Mouse (Mus musculus): Measurements from ENCODE around the gene Ahsa1. TPM values are rescaled to one million over a fixed set of nuclear protein-coding genes. Genes with fewer than 3 reads are reported as not detected.
"Not testable (repeated sequence)": the region's sequence is repeated elsewhere in the genome, so short reads cannot be mapped to it uniquely, and the experiment has no call there.

Ahsa1 gene
- total RNA-seq, 2 experiments from 2014 or later: 17.9 to 53.0 TPM

DNA sequence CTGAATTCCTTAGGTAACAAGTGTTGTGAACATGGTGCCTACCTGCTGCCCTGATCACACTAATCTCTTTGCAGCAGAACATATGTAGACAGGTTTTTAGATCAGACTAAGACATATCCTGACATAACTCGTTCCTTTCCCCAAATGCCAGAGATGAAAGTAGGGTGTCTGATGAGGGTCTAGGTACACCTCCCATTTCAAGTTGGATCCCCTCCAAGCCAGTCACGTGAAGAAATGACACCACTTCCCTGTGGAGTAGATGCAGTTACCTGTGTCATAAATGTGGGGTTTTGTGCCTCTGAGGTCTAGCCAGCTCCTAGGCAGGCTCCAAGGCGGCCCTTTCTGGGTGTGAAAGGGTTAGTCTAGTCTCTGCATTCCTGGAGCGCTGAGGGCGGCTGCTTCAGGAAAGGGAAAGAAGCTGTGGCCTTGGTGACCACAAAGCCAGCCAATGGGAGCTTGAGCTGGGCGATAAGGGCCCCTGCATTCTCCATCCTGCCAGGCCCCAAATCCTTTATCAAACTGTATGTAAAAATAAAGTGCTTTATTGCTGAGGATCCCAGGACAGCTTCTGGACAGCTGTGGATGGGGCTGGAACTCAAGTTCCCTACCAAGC lies 11.9 kb downstream of the Ahsa1 start:
- no peak for ATAC-seq (replicated peaks; ENCODE audit: low FRiP score, poor library complexity, severe bottlenecking)

DNA sequence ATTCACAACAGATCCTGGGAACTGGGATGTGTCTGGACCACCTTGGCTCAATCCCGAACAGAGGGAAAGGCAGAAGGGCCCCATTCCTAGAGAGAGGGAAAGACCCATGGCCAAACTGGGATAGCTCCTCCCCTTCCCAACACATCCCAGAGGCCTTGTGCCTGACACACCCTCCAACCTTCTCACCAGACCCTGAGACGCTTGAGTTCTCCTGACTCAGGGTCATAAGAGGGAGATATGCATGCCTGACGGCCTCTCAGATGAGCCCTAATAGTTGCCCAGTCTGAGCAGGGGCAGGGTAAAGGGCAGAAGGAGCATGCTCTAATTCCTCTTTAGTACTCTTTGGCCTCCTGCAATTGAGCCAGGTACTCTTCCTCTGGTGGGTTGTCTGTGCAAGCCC lies 13.1 kb downstream of the Ahsa1 start:
- ATAC-seq (replicated peaks; ENCODE audit: low FRiP score, poor library complexity, severe bottlenecking): no peak

DNA sequence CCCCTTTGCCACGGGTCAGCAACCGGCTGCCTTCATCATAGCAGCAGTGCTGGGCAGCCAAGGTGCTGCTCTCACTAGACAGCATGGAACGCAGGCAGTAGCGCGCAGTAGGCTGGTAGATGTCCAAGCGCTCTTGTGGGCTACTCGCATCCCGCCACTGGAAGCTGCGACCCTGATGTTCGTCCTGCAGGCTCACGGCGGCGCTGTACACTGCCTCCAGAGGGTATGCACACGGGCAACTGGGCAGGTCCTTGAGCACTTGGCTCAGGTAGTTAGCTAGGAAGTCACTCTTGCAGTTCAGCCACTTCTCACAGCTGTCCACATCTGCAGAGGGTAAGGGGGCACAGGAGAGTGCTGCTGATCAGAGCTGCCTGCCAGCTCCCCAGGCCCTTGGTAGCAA lies 13.6 kb downstream of the Ahsa1 start:
- no peak for ATAC-seq (replicated peaks; ENCODE audit: low FRiP score, poor library complexity, severe bottlenecking)

DNA sequence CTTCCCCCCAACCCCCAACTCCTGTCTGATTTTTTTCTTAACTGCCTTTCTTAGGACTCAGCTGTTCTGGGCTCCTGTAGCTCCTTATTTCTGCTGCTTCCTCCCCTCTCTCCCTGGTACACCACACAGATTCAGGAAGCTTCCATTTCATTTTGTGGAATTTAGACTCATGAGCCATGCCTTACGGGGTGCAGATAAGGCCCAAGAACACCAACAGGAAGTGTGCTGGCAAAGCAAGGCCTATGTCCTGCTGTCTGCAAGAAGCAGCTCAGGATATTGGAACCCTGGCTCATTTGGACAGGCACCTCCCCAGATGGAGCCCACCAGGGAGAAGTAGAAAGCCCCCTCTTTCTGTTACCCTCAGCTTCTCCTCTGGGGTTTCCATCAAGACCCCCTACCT lies 15.5 kb downstream of the Ahsa1 start:
- no peak for ATAC-seq (replicated peaks; ENCODE audit: low FRiP score, poor library complexity, severe bottlenecking)

DNA sequence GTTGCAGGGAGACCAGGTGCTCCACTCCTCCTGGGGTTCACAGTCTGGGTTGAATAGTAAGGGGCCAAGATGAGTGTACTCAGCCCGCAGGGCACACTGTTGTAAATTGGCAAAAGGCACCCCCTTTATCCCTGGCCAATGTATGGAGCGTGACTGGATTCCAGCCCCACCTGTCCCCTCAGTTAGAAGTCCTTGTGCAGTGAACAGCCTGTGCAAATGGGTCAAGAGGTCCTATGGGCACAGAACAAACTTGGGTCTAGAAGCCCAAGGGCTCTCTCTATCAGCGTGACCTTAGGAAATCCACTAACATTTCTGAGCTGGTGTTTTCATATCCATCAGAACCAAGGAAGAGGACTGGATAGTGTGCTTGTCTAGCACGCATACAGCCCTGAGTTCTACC lies 16.5 kb downstream of the Ahsa1 start:
- no peak for ATAC-seq (replicated peaks; ENCODE audit: low FRiP score, poor library complexity, severe bottlenecking)

DNA sequence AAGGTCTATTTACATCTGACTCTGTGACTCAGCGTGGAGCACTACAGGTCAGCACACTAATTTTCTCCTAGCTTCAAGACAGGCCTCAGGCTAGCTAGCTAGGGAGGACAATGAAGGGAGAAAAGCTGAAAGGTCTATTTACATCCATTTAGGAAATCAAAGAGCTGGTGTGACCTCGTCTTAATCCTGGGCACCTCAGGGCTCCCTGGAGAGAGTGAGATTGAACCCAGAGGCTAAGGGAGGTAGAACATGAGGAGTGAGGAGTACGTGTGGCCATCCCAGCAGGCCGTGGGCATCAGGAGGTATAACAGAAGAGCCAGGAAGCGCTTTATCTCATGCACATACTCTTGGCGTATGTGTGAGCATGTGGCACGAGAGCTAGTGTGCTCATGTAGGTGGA lies 17.4 kb downstream of the Ahsa1 start:
- ATAC-seq (replicated peaks; ENCODE audit: low FRiP score, poor library complexity, severe bottlenecking): no peak

DNA sequence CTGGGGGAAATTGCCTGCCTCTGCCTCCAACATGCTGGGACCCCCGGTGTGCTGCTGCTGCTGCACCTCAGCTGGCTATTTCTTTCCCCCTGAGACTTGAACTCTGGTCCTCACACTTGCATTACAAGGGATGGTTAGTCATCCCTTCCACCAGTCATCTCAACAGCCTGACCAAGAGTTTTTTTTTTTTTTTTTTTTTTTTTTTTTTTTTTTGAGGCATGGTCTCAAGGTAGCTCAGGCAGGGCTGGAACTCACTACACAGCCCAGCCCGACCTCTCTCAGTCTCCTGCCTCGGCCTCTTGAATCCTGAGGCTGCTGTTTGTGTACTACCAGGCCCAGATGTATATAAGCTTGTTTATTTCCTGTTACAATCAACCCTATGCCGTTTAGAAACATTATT lies 18.0 kb downstream of the Ahsa1 start:
- no peak for ATAC-seq (replicated peaks; ENCODE audit: low FRiP score, poor library complexity, severe bottlenecking)

DNA sequence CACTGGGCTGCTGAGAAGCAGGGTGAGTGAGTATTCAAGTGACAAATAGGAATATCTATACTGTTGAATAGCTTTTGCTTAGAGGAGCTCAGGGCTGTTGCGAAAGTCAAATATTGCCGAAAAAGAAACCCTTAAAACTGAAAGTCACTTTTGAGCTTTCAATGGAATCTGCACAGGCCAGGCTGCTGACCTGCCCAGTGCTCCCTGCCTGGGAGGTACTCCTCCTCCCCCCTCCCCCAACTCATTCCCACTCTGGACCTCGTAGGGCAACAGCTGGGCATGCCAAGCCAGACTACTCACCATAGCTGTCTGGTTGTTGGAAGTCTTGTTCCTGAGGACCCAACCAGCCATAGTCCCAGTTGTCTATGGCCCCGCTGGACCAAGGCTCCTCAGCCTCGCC lies 18.4 kb downstream of the Ahsa1 start:
- ATAC-seq (replicated peaks; ENCODE audit: low FRiP score, poor library complexity, severe bottlenecking): no peak

GRCm38 (mm10) chr12:87289100-87289499 lies 22.8 kb downstream of the Ahsa1 start:
- ATAC-seq (replicated peaks; ENCODE audit: low FRiP score, poor library complexity, severe bottlenecking): no peak

- ATAC-seq (replicated peaks; ENCODE audit: low FRiP score, poor library complexity, severe bottlenecking): no peak
Observed at GRCm38 (mm10) chr12:87293934-87294333, 27.7 kb downstream of the Ahsa1 start.

DNA sequence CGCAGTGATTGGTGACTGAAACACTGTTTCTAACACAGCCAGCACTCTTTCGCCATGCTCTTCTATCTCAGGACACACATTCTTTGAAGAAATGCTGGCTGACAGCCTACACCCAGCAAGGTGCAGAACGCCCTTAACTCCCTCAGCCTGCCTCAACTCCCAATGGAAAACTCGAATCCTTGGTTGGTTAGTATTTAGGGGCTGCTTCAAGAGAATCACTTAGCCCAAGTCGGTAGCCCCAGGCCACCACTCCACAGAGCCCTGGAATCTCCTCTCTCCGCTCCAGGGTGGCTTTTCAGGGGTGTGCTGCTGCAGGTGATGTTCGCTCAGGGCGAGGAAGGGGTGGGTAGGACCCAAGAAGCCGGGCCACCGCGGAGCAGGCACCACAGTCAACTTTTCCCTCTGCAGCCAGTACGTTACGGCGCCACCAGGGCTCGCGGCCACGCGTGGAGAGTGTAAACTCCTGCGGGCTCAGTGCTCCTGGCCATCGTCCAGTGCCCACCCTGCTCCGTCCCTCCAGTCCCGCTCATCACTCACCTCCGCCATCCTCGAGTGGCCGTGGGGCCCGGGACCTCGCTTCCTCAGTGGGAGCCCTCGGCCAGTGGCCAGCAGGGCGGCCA lies 32.9 kb downstream of the Ahsa1 start:
- ATAC-seq (replicated peaks; ENCODE audit: low FRiP score, poor library complexity, severe bottlenecking): no peak

- ATAC-seq (replicated peaks; ENCODE audit: low FRiP score, poor library complexity, severe bottlenecking): no peak
Observed at GRCm38 (mm10) chr12:87299657-87300440, 33.6 kb downstream of the Ahsa1 start, which contains the start of gene Ism2. Gene Ism2 (minus strand): TSS chr12:87299705.

DNA sequence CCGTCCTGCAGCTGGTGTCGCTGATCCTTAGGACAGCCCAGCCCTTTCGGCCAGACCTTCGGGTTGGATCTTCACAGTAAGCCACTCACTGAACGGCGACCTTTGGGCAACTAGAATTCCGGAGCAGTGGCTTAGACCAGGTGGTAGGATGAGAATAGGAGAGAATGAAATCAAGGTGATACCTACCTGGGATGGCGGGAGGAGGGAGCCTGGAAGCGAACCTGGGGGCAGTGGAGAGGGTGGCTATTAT lies 34.1 kb downstream of the Ahsa1 start:
- ATAC-seq (replicated peaks; ENCODE audit: low FRiP score, poor library complexity, severe bottlenecking): no peak

DNA sequence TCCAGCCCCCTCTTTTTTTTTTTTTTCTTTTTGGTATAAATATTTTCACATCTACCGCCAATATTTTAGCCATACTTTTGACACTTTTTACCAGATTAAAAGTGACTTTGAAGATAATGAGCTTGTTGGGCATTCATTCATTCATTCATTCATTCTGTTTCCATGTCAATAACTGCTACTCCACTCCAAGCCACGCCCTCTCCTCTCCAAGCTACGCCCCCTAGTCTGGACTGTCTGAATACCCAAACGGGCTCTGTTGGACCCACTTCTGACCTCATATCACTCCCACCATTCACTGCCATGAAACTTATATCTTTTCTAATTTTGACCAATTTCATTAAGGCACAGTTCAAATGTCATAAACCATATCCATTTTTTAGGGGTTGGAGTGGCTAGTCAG lies 34.9 kb downstream of the Ahsa1 start:
- ATAC-seq (replicated peaks; ENCODE audit: low FRiP score, poor library complexity, severe bottlenecking): no peak

- no peak for ATAC-seq (replicated peaks; ENCODE audit: low FRiP score, poor library complexity, severe bottlenecking)
Observed at GRCm38 (mm10) chr12:87305767-87306583, 39.7 kb downstream of the Ahsa1 start.

- not testable (repeated sequence) for ATAC-seq (replicated peaks; ENCODE audit: low FRiP score, poor library complexity, severe bottlenecking)
Observed at GRCm38 (mm10) chr12:87306584-87306844, 40.2 kb downstream of the Ahsa1 start.

DNA sequence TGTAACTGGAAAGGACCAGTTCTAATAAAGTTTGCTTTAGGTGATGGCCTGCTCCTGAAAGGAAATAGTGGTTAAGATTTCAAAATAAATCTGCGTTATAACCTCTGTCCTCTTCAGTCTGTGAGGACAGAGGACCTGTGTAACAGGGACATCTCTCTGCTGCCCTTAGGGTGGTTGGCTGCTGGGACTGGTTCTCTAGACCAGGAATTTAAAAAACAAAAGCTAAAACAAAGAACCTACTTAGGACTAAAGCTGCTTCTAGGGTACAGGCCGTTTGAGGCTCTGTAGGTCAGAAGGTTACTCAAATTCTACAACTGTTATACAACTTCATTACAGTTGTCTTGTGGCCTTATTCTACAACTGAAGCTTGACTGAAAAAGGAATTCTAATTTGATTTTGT lies 46.8 kb downstream of the Ahsa1 start:
- no peak for ATAC-seq (replicated peaks; ENCODE audit: low FRiP score, poor library complexity, severe bottlenecking)

- ATAC-seq (replicated peaks; ENCODE audit: low FRiP score, poor library complexity, severe bottlenecking): no peak
Observed at GRCm38 (mm10) chr12:87317951-87318350, 51.7 kb downstream of the Ahsa1 start.

DNA sequence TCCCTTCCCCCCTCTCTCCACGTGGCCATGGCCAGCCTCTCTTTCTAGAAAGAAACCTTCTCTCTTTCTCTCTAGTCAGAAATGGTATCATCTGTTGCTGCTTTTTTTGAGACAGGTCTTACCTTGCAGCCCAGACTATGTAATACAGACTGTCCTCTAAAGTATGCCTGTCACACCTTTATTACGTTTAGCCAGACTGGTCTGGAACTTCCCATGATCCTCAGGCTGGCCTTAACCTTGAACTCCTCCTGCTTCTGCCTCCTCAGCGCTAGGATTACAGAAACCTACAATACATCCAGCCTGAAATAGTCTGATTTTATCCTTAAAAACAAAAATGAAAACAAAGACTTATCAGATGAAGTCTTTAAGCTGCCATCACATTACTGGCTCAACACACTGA lies 53.0 kb downstream of the Ahsa1 start:
- no peak for ATAC-seq (replicated peaks; ENCODE audit: low FRiP score, poor library complexity, severe bottlenecking)

Measured in erythroblast, adult 5-6 weeks (primary cell).